Mouse (Mus musculus) ES-E14 (cell line): ENCODE measurements around the gene Rubcnl.

Experiments used
- CHD2 ChIP-seq: IDR thresholded peaks from 2 replicates; pipeline ENCODE4 v1.6.1; 2014; ENCODE audit warnings: mild to moderate bottlenecking, low read depth, low read length, inconsistent platforms
- ZNF384 ChIP-seq: IDR thresholded peaks from 2 replicates; pipeline ENCODE4 v1.6.1; 2012; ENCODE audit warnings: low read depth, low read length, inconsistent platforms

DNA sequence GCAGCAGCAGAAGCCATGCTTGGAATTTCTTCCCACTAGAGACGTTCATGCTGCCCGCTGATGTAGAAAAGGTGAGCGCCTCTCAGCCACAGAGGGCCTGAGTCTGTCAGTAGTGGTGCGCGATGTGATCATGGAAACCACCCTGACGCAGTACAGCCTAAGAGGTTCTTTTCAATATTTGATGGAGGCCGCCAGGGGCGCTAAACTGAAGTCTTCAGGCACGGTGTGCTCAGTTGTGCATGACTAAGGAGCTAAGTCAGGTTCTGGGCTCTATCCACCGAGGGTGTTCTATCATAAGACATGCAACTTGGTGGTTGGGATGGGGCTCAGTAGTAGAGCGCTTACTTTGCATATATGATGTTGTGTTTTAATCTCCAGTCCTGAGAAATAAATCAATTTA, 19.6 kb downstream of the Rubcnl start:
- TF ChIP-seq CHD2, result no peak
- no peak for TF ChIP-seq ZNF384
